Mouse (Mus musculus) hindbrain, embryonic 10.5 days (tissue): ENCODE results near the gene Iqcj. TPM values are rescaled to one million over a fixed set of nuclear protein-coding genes. Genes with fewer than 3 reads are reported as not detected.
"Not testable (repeated sequence)": the region's sequence is repeated elsewhere in the genome, so short reads cannot be mapped to it uniquely, and the experiment has no call there.

Experiments used
- DNase-seq: peaks from one replicate; pipeline ENCODE4 v3.0.0-alpha.2; 2017; ENCODE audit warnings: low spot score
- H3K27ac ChIP-seq: fragments of 300-500 bp; sonication (generic); 2 replicates; pipeline ENCODE4 v1.5.1; 2016; ENCODE audit warnings: mild to moderate bottlenecking, moderate library complexity
- H3K27me3 ChIP-seq: fragments of 300-500 bp; sonication (generic); 2 replicates; pipeline ENCODE4 v1.6.1; 2016; ENCODE audit warnings: mild to moderate bottlenecking; ENCODE audit not compliant: poor library complexity, insufficient read depth, severe bottlenecking
- H3K36me3 ChIP-seq: fragments of 300-500 bp; sonication (generic); 2 replicates; pipeline ENCODE4 v1.6.1; 2016; ENCODE audit warnings: mild to moderate bottlenecking, moderate library complexity
- H3K4me1 ChIP-seq: fragments of 300-500 bp; sonication (generic); replicated peaks from 2 replicates; pipeline ENCODE4 v1.6.1; 2016; ENCODE audit warnings: mild to moderate bottlenecking
- H3K4me3 ChIP-seq: fragments of 300-500 bp; sonication (generic); 2 replicates; pipeline ENCODE4 v1.5.1; 2016; ENCODE audit warnings: mild to moderate bottlenecking, moderate library complexity
- H3K9me3 ChIP-seq: fragments of 300-500 bp; sonication (generic); 2 replicates; pipeline ENCODE4 v1.6.1; 2016; ENCODE audit warnings: mild to moderate bottlenecking, moderate library complexity
- WGBS: fragments of 180-500 bp; shearing (Covaris S2); methylation state at CpG from one replicate; pipeline ENCODE4 v1.1.7; 2016; 5-methylcytosine and 5-hydroxymethylcytosine counted together
- polyA plus RNA-seq: library from polyadenylated mRNA; unstranded; fragments of >200 nt; fragmentation: Nextera tagmentation; extraction: Ambion mirVana; gene quantifications from 2 replicates; pipeline ENCODE4 v1.2.1, GENCODE M21; 2016

The Iqcj gene
- polyA plus RNA-seq, 1 experiment from 2014 or later: not detected

GRCm38 (mm10) chr3:68056373-68057275, 164.6 kb downstream of the Iqcj start:
- H3K27ac ChIP-seq: no peak overlapping the region
- WGBS: 59% methylated on average over 23 of the region's 23 CpGs
- DNase-seq: peak; percentile 57
- H3K4me1 ChIP-seq: no peaks in the 10 kb centered on the region
- no peaks in the 10 kb centered on the region for H3K36me3 ChIP-seq
- no peaks in the 10 kb centered on the region for H3K9me3 ChIP-seq
- no peaks in the 10 kb centered on the region; the same call in 1 of the 2 replicates for H3K27me3 ChIP-seq
- H3K4me3 ChIP-seq: peak overlapping the region; percentile 35

- Histone ChIP-seq H3K27ac (no peak overlapping the region), H3K9me3 (no peaks in the 10 kb centered on the region), H3K27me3 (no peaks in the 10 kb centered on the region; the same call in 1 of the 2 replicates), H3K36me3 (no peaks in the 10 kb centered on the region), H3K4me1 (no peaks in the 10 kb centered on the region), H3K4me3 (no peak overlapping the region)
- DNase-seq: peak; percentile 44
- 52% methylated on average over 2 of the region's 2 CpGs for WGBS
These were observed 167.3 kb downstream of the Iqcj start for GRCm38 (mm10) chr3:68059162-68059800.

GRCm38 (mm10) chr3:68064731-68065130, 172.7 kb downstream of the Iqcj start, which contains the start of gene Schip1:
Schip1 (plus strand) TSS chr3:68064802.
- no peaks in the 10 kb centered on the region for H3K4me1 ChIP-seq
- no peaks in the 10 kb centered on the region for H3K9me3 ChIP-seq
- no peak within 1 kb of the TSS for H3K27ac ChIP-seq
- H3K27me3 ChIP-seq: no peaks in the 10 kb centered on the region
- H3K36me3 ChIP-seq: no peaks in the 10 kb centered on the region
- WGBS: 39% methylated on average over 12 of the region's 12 CpGs
- H3K4me3 ChIP-seq: no peak within 1 kb of the TSS
- DNase-seq: peak; percentile 44

GRCm38 (mm10) chr3:68071395-68072386, 179.7 kb downstream of the Iqcj start:
- Histone ChIP-seq H3K27ac (no peak overlapping the region), H3K36me3 (no peaks in the 10 kb centered on the region), H3K4me1 (no peaks in the 10 kb centered on the region), H3K4me3 (no peak overlapping the region), H3K27me3 (no peaks in the 10 kb centered on the region), H3K9me3 (no peaks in the 10 kb centered on the region)
- DNase-seq: no peak
- 88% methylated on average over 9 of the region's 9 CpGs for WGBS

- no peak for DNase-seq
- no peak overlapping the region for H3K4me3 ChIP-seq
- 87% methylated on average over 4 of the region's 4 CpGs for WGBS
- no peak overlapping the region for H3K27ac ChIP-seq
- H3K36me3 ChIP-seq: no peaks in the 10 kb centered on the region
- no peaks in the 10 kb centered on the region for H3K27me3 ChIP-seq
- no peaks in the 10 kb centered on the region for H3K4me1 ChIP-seq
- no peaks in the 10 kb centered on the region for H3K9me3 ChIP-seq
These were observed 185.4 kb downstream of the Iqcj start for GRCm38 (mm10) chr3:68077406-68077805.

- no peak for DNase-seq
- Histone ChIP-seq H3K27me3 (no peaks in the 10 kb centered on the region), H3K9me3 (no peaks in the 10 kb centered on the region), H3K4me3 (no peak overlapping the region), H3K4me1 (no peaks in the 10 kb centered on the region), H3K27ac (no peak overlapping the region), H3K36me3 (no peaks in the 10 kb centered on the region)
- 74% methylated on average over 2 of the region's 2 CpGs for WGBS
These were observed 193.0 kb downstream of the Iqcj start for GRCm38 (mm10) chr3:68085024-68085423.

GRCm38 (mm10) chr3:68092108-68092507, 200.1 kb downstream of the Iqcj start:
- Histone ChIP-seq H3K9me3 (no peaks in the 10 kb centered on the region), H3K36me3 (no peaks in the 10 kb centered on the region)
- WGBS: 80% methylated on average over 4 of the region's 4 CpGs

GRCm38 (mm10) chr3:68096724-68097431, 204.9 kb downstream of the Iqcj start:
- no peak overlapping the region for H3K27ac ChIP-seq
- H3K4me3 ChIP-seq: no peak overlapping the region
- no peaks in the 10 kb centered on the region for H3K9me3 ChIP-seq
- no peaks in the 10 kb centered on the region for H3K27me3 ChIP-seq
- no peak for DNase-seq
- H3K4me1 ChIP-seq: no peaks in the 10 kb centered on the region
- H3K36me3 ChIP-seq: no peaks in the 10 kb centered on the region
- 89% methylated on average over 4 of the region's 4 CpGs for WGBS

More at GRCm38 (mm10) chr3:68092108-68092507, 200.1 kb downstream of the Iqcj start:
- Histone ChIP-seq H3K4me1 (no peaks in the 10 kb centered on the region), H3K27me3 (no peaks in the 10 kb centered on the region), H3K27ac (no peak overlapping the region), H3K4me3 (no peak overlapping the region)
- DNase-seq: no peak

- not testable (repeated sequence) for H3K9me3 ChIP-seq, H3K27me3 ChIP-seq, H3K4me3 ChIP-seq, H3K36me3 ChIP-seq, H3K4me1 ChIP-seq, H3K27ac ChIP-seq, DNase-seq
- WGBS: 86% methylated on average over 6 of the region's 6 CpGs
These were observed 207.5 kb downstream of the Iqcj start for GRCm38 (mm10) chr3:68099561-68099960.

GRCm38 (mm10) chr3:68101343-68101742, 209.3 kb downstream of the Iqcj start:
- H3K27me3 ChIP-seq: no peaks in the 10 kb centered on the region
- WGBS: 84% methylated on average over 4 of the region's 4 CpGs
- no peak for DNase-seq
- no peaks in the 10 kb centered on the region for H3K36me3 ChIP-seq
- no peak overlapping the region for H3K27ac ChIP-seq
- no peaks in the 10 kb centered on the region for H3K9me3 ChIP-seq
- H3K4me3 ChIP-seq: no peak overlapping the region
- H3K4me1 ChIP-seq: no peaks in the 10 kb centered on the region

- WGBS: 88% methylated on average over 2 of the region's 2 CpGs
- no peaks in the 10 kb centered on the region for H3K27me3 ChIP-seq
- no peak overlapping the region for H3K27ac ChIP-seq
- no peak for DNase-seq
- no peaks in the 10 kb centered on the region for H3K9me3 ChIP-seq
- no peaks in the 10 kb centered on the region for H3K36me3 ChIP-seq
- no peak overlapping the region for H3K4me3 ChIP-seq
- no peaks in the 10 kb centered on the region for H3K4me1 ChIP-seq
These were observed 213.2 kb downstream of the Iqcj start for GRCm38 (mm10) chr3:68105081-68105685.
